Mouse (Mus musculus): ENCODE data around the gene Hk3.

The Hk3 gene

GRCm38 (mm10) chr13:55002090-55002489 lies 19.1 kb downstream of the Hk3 start:
- no peak for DNase-seq (ENCODE audit: low read depth)

DNA sequence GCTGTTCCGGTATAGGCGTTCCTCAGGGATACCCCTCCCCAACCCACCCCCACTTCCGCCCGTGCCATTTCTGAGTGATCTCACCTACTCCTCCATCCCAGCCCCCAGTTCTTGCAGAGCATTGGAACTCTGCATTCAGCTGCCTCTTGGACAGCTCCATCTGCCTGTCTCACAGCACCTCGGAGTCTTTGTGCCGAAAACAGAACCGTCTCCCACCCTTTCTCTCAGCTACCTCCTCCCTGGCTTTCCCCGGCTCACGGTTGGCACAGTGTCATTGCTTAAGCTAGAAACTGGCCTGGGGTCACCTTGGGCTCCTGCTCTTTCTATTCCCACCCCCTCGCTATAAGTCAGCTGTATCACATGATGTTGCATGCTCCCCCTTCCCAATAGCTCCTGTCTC lies 20.8 kb downstream of the Hk3 start:
- no peak for DNase-seq (ENCODE audit: low read depth)

DNA sequence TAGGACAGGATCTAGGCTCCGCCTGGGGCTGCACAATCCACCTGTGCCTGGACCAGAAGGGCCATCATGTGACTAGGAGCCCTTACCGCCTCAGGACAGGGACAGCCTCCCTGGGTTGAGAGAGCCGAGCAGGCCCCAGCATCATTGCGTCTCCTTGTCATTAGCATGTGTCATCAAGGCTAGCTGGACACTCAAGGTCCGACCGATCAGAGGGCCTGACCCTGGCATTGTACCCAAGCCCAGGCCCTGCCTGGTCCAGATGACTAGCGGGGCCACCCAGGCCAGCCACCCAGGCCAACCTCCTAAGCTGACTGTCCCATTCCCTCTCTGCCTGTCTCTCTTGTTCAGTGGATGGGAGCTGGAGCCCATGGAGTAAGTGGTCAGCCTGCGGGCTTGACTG lies 23.6 kb downstream of the Hk3 start:
- no peak for DNase-seq (ENCODE audit: low read depth)

GRCm38 (mm10) chr13:54995161-54995560 lies 26.0 kb downstream of the Hk3 start:
- DNase-seq (ENCODE audit: low read depth): no peak

DNA sequence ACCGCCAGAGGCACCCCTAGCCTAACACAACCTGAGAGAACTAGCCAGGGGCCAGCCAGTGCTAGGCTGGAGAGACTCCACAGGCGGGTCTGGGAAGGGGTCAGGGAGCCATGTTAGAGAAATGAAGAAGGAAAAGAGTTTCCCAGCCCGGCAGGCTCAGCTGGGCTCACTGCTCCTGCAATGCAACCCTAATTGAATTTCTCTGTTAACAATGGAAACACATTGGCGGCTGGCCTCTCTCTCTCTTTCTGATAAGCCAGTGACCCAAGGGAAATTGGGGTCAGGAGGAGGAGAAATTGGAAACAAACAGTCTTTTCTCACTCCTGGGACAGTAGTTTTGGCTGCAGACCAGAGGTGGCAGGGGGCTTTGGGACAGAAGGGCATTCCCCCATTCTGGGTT lies 26.6 kb downstream of the Hk3 start:
- no peak for DNase-seq (ENCODE audit: low read depth)

DNA sequence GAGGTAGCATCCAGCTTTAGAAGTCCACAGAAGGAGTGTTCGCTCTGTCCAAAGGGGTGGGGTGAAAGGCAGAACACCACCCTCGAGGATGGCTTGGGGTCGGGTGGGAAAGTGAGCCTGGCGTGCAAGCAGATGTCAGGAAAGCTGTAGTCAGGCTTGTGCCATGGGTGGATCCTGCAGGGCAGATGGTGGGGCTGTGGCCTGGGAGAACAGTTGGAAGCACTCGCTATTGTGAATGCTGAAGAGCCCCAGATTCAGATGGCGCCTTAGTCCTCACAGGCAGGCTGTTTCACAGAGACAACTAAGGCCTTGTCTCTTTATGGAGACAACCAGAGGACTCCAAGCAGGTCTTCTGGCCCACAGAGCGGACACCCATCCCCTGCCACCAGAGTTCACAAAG lies 29.0 kb downstream of the Hk3 start:
- DNase-seq (ENCODE audit: low read depth): no peak

GRCm38 (mm10) chr13:54988181-54988760 lies 32.9 kb downstream of the Hk3 start:
- no peak for DNase-seq (ENCODE audit: low read depth)

DNA sequence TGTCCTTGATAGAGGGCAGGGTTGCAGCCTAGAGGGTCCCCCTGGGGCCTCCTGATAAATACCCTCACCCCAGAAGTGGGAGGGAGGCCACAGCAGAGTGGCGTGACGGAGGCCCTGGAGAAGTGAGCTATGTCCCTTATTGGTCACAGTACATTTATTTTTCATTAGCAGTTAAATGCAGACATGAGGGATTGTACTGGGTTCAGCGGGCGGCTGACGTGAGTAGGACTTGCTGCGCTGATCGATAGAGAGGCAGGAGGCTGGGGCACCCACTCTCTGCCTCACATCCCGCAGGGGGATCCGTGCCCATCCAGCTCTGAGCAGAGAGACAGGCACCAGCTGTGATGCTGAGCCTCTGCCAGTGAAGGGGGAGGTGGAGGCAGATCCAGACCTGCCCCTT lies 33.8 kb downstream of the Hk3 start:
- DNase-seq (ENCODE audit: low read depth): no peak

DNA sequence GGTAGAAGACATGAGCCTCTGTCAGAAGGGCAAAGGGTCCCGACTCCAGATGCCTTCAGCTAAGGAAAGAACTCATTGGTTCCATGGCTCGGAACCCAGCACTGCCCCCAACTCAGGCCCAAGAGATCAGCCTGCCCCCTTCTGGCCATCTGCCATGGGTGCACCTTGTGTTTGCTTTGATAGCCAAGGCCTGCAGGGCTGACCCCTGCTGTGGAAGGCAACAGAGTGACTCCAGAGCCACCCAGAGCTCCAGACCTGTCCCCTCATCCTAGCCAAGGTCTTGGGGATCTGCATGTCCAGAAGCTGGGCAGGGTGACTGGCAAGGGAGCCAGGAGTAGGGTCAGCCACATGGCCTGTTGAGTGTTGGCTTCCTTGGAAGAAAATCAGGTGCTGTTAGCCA lies 37.6 kb downstream of the Hk3 start:
- DNase-seq (ENCODE audit: low read depth): no peak

DNA sequence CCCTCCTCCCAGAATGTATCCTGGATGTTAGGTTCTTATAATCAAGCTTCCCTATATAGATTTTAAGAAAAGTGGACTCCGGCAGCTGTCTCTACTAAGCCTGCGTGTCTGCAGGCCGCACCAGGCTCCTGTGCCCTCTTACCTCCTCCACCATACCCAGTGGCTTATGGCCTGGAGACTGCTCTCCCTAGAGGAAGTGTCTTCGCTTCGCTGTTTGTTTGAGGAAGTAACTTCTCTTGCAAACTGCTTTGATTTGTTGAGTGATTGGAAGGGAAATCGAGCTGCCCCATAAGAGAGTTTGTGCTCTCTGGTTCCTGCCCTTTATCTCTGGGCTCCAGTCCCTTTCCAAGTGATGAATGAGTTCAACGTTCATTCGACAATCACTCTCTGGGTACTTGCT lies 38.2 kb downstream of the Hk3 start:
- DNase-seq (ENCODE audit: low read depth): no peak

- no peak for DNase-seq (ENCODE audit: low read depth)
These were observed 40.2 kb downstream of the Hk3 start for GRCm38 (mm10) chr13:54980957-54981356.

- no peak for DNase-seq (ENCODE audit: low read depth)
These were observed 42.4 kb downstream of the Hk3 start for GRCm38 (mm10) chr13:54978804-54979203.

DNA sequence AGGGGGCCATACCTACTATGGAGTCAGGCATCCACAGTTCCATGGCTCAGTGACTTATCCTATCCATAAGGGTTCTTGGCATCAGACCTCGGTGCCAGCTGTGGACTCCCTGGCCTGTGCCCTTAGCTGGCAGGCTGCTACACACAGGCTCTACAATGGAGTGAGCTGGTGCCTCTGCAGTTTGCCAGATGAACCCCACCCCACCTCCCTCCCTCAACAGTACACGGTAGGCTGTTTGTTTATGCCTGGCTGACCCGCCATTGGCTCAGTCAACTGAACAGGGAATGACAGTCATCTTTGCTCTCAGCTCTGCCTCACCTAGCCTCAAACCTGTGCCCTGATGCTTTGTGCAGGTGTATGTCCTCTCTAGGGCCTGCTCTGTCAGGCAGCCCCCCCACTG lies 45.6 kb downstream of the Hk3 start:
- no peak for DNase-seq (ENCODE audit: low read depth)

- peak; percentile 49 for DNase-seq (ENCODE audit: low read depth)
These were observed 50.5 kb downstream of the Hk3 start for GRCm38 (mm10) chr13:54970521-54971247.

- no peak for DNase-seq (ENCODE audit: low read depth)
These were observed 51.7 kb downstream of the Hk3 start for GRCm38 (mm10) chr13:54969513-54969912.

GRCm38 (mm10) chr13:54968636-54969035 lies 52.5 kb downstream of the Hk3 start:
- no peak for DNase-seq (ENCODE audit: low read depth)

DNA sequence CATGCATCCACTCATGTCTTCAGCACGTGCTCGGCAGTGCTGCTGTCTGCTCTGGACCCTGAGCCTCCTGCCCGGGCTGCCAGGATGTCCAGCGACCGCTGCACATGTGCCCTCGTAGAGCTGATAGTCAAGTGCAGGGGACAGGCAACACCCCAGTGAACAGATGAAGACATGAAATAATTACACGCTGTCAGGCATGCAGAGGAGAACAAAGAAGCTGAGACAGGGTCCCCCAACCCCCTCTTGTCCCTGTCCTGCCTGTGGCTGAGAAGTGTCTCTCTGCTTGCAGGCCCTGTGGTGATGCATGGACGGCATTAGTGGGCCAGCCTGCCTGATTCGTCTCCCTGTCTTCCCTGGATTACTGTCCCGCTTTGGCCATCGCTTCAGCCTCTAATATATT lies 53.7 kb downstream of the Hk3 start:
- DNase-seq (ENCODE audit: low read depth): no peak

- no peak for DNase-seq (ENCODE audit: low read depth)
These were observed 55.9 kb downstream of the Hk3 start for GRCm38 (mm10) chr13:54965256-54965655.

DNA sequence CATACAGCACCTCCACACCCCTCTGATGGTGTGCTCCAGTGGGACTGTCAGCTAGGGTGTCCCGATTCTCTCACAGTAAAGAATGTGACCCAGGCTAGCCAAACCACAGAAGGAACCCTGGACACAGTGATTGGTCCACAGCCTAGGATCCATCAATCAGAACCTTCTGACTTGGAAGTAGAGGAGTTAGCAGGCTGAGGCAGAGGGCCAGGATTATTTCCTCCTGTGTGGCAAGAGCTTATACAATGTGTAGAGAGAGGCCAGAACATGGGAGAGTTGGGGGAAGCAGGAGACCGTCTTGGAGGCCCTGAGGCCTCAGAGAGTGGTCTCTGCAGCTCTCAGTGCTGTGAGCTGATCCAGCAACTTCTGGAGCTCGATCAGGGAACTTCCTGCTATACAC lies 60.7 kb downstream of the Hk3 start:
- no peak for DNase-seq (ENCODE audit: low read depth)

DNA sequence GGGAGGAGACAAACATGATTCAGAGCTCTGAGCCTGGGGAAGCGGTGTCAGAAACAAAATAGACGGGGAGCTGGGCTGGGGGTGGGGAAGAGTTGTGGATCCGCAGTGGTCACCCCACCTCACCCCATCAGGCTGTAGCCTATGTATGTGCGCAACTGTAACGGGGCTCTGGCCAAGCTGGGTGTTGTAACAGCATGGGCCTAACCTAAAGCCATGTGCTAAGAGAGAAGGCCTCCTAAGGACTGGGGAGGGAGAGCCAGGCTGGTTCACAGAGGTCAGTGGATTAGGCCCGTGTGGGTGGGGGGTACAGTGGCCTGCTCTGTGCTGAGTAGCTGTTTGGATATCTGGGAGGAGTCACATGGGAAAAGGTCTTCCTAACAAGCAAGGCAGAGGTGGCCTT lies 61.3 kb downstream of the Hk3 start:
- DNase-seq (ENCODE audit: low read depth): no peak

DNA sequence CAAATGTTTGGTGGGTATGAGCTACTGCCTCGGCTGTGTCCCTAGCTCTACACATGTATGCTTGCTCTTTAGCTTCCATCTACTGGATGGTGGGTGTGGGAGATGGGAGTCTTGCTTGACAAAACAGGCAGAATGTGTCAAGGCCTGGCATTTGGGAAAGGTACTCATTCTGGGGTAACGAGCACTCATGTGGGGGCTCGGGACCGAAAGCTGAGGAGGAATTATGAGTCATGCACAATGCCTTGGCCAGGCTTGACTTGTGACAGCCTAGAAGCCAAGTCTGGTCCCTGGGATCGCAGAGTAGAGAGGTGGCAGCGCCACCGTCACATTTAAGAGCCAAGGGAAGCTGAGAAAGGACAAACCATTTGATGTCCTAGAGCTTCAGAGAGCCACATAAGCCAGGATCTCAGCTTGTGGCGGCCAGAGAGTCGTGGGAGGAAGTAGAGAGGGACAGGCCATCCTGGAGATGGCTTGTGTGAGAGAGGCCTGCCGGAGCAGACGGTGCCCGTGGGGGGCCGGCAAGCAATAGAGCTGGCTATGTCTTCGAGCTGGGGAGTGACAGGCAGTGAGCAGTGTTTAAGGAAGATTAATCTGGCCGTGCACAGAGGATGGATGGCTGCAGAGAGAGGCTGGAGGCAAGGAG lies 62.0 kb downstream of the Hk3 start:
- DNase-seq (ENCODE audit: low read depth): no peak

GRCm38 (mm10) chr13:54957281-54957680 lies 63.9 kb downstream of the Hk3 start:
- no peak for DNase-seq (ENCODE audit: low read depth)
